Mouse (Mus musculus): ENCODE data around the gene Selenov. TPM values are rescaled to one million over a fixed set of nuclear protein-coding genes. Genes with fewer than 3 reads are reported as not detected.

Gene Selenov
- polyA plus RNA-seq, 2 experiments: 0.34 to 0.55 TPM

- no peak overlapping the region for H3K9ac ChIP-seq (ENCODE audit: low read depth, low read length, severe bottlenecking)
- no peak for TF ChIP-seq POLR2A (IDR thresholded peaks at IDR 0.05; ENCODE audit: borderline replicate concordance, extremely low read depth, insufficient read depth, insufficient read length)
- H3K36me3 ChIP-seq (ENCODE audit: control insufficient read depth, insufficient read depth, low read length): peaks cover 58% of the 10 kb centered on the region
- H3K4me2 ChIP-seq (replicated peaks; ENCODE audit: low read depth, low read length, severe bottlenecking): no peak overlapping the region
- no peak overlapping the region for H3K4me3 ChIP-seq (replicated peaks; ENCODE audit: low read length)
- H3K9me3 ChIP-seq (ENCODE audit: control insufficient read depth, low read length): no peaks in the 10 kb centered on the region
- DNase-seq (ENCODE audit: low spot score) (no peak), ATAC-seq (ENCODE audit: low FRiP score, low read depth) (no peak)
- H3K27ac ChIP-seq (replicated peaks; ENCODE audit: low read depth, low read length): no peak overlapping the region
- WGBS: 96% methylated on average over 8 of the region's 8 CpGs
- H3K27me3 ChIP-seq (ENCODE audit: control insufficient read depth, insufficient read depth, low read length): peaks cover 7% of the 10 kb centered on the region
- peaks cover 5% of the 10 kb centered on the region; the same call in 1 of the 2 replicates for H3K4me1 ChIP-seq (ENCODE audit: control insufficient read depth, insufficient read depth, low read length)
Observed at GRCm38 (mm10) chr7:28306216-28306615, 15.2 kb upstream of the Selenov start.

GRCm38 (mm10) chr7:28305641-28306040, 14.7 kb upstream of the Selenov start:
- Histone ChIP-seq H3K4me1 (ENCODE audit: control insufficient read depth, insufficient read depth, low read length) (no peaks in the 10 kb centered on the region; the same call in 1 of the 2 replicates), H3K27me3 (ENCODE audit: control insufficient read depth, insufficient read depth, low read length) (peaks cover 13% of the 10 kb centered on the region), H3K4me2 (replicated peaks; ENCODE audit: low read depth, low read length, severe bottlenecking) (no peak overlapping the region), H3K9ac (ENCODE audit: low read depth, low read length, severe bottlenecking) (no peak overlapping the region), H3K4me3 (replicated peaks; ENCODE audit: low read length) (no peak overlapping the region), H3K9me3 (ENCODE audit: control insufficient read depth, low read length) (no peaks in the 10 kb centered on the region), H3K36me3 (ENCODE audit: control insufficient read depth, insufficient read depth, low read length) (peaks cover 58% of the 10 kb centered on the region), H3K27ac (replicated peaks; ENCODE audit: low read depth, low read length) (no peak overlapping the region)
- ATAC-seq (ENCODE audit: low FRiP score, low read depth): no peak
- no peak for DNase-seq (ENCODE audit: low spot score)
- 92% methylated on average over 10 of the region's 10 CpGs for WGBS
- no peak for TF ChIP-seq POLR2A (IDR thresholded peaks at IDR 0.05; ENCODE audit: borderline replicate concordance, extremely low read depth, insufficient read depth, insufficient read length)

GRCm38 (mm10) chr7:28301616-28302433, 10.8 kb upstream of the Selenov start, which contains the start of gene Dll3:
Gene Dll3 (minus strand): TSS chr7:28302238.
- H3K27me3 ChIP-seq (ENCODE audit: control insufficient read depth, insufficient read depth, low read length): peaks cover 35% of the 10 kb centered on the region
- peaks cover 21% of the 10 kb centered on the region for H3K36me3 ChIP-seq (ENCODE audit: control insufficient read depth, insufficient read depth, low read length)
- ATAC-seq (ENCODE audit: low FRiP score, low read depth) (0 out of 2 replicates have a peak, but pooled peaks have one; percentile 45), DNase-seq (ENCODE audit: low spot score) (peak; percentile 26)
- no peak within 1 kb of the TSS for H3K27ac ChIP-seq (replicated peaks; ENCODE audit: low read depth, low read length)
- no peak for TF ChIP-seq POLR2A (IDR thresholded peaks at IDR 0.05; ENCODE audit: borderline replicate concordance, extremely low read depth, insufficient read depth, insufficient read length)
- peak within 1 kb of the TSS; percentile 58 for H3K4me2 ChIP-seq (replicated peaks; ENCODE audit: low read depth, low read length, severe bottlenecking)
- H3K4me1 ChIP-seq (ENCODE audit: control insufficient read depth, insufficient read depth, low read length): no peaks in the 10 kb centered on the region; the same call in 1 of the 2 replicates
- H3K4me3 ChIP-seq (replicated peaks; ENCODE audit: low read length): peak within 1 kb of the TSS; percentile 29
- H3K9me3 ChIP-seq (ENCODE audit: control insufficient read depth, low read length): no peaks in the 10 kb centered on the region
- WGBS: under 1% methylated on average over 30 of the region's 30 CpGs
- H3K9ac ChIP-seq (ENCODE audit: low read depth, low read length, severe bottlenecking): peak within 1 kb of the TSS; percentile 34; the same call in 1 of the 2 replicates

- Histone ChIP-seq H3K27me3 (ENCODE audit: control insufficient read depth, insufficient read depth, low read length) (peaks cover 45% of the 10 kb centered on the region), H3K36me3 (ENCODE audit: control insufficient read depth, insufficient read depth, low read length) (no peaks in the 10 kb centered on the region), H3K4me3 (replicated peaks; ENCODE audit: low read length) (no peak overlapping the region), H3K27ac (replicated peaks; ENCODE audit: low read depth, low read length) (no peak overlapping the region), H3K4me1 (ENCODE audit: control insufficient read depth, insufficient read depth, low read length) (no peaks in the 10 kb centered on the region; the same call in 1 of the 2 replicates), H3K9me3 (ENCODE audit: control insufficient read depth, low read length) (no peaks in the 10 kb centered on the region), H3K9ac (ENCODE audit: low read depth, low read length, severe bottlenecking) (0 out of 2 replicates have a peak overlapping the region, but pooled peaks have one; percentile 25), H3K4me2 (replicated peaks; ENCODE audit: low read depth, low read length, severe bottlenecking) (no peak overlapping the region)
- WGBS: 25% methylated on average over 43 of the region's 43 CpGs
- ATAC-seq (ENCODE audit: low FRiP score, low read depth) (no peak), DNase-seq (ENCODE audit: low spot score) (peak; percentile 61)
- no peak for TF ChIP-seq POLR2A (IDR thresholded peaks at IDR 0.05; ENCODE audit: borderline replicate concordance, extremely low read depth, insufficient read depth, insufficient read length)
Observed at GRCm38 (mm10) chr7:28298837-28299625, 8.0 kb upstream of the Selenov start.

- H3K9ac ChIP-seq (ENCODE audit: low read depth, low read length, severe bottlenecking): peak overlapping the region; percentile 60
- no peak for TF ChIP-seq POLR2A (IDR thresholded peaks at IDR 0.05; ENCODE audit: borderline replicate concordance, extremely low read depth, insufficient read depth, insufficient read length)
- DNase-seq (ENCODE audit: low spot score) (peak; percentile 75), ATAC-seq (ENCODE audit: low FRiP score, low read depth) (peak; percentile 84)
- H3K27me3 ChIP-seq (ENCODE audit: control insufficient read depth, insufficient read depth, low read length): peaks cover 49% of the 10 kb centered on the region
- 13% methylated on average over 31 of the region's 63 CpGs for WGBS
- H3K36me3 ChIP-seq (ENCODE audit: control insufficient read depth, insufficient read depth, low read length): no peaks in the 10 kb centered on the region
- no peaks in the 10 kb centered on the region for H3K9me3 ChIP-seq (ENCODE audit: control insufficient read depth, low read length)
- peak overlapping the region; percentile 48 for H3K4me3 ChIP-seq (replicated peaks; ENCODE audit: low read length)
- H3K4me1 ChIP-seq (ENCODE audit: control insufficient read depth, insufficient read depth, low read length): no peaks in the 10 kb centered on the region
- H3K4me2 ChIP-seq (replicated peaks; ENCODE audit: low read depth, low read length, severe bottlenecking): peak overlapping the region; percentile 79
- H3K27ac ChIP-seq (replicated peaks; ENCODE audit: low read depth, low read length): no peak overlapping the region
Observed at GRCm38 (mm10) chr7:28294481-28294880, 3.5 kb upstream of the Selenov start.

All from limb, embryonic 14.5 days (tissue).